Mouse (Mus musculus): ENCODE measurements around the gene Pgp. TPM values are rescaled to one million over a fixed set of nuclear protein-coding genes. Genes with fewer than 3 reads are reported as not detected.
A peak's percentile ranks its signal among the peaks of the same experiment; 100 is the strongest.
"Not testable (repeated sequence)": the region's sequence is repeated elsewhere in the genome, so short reads cannot be mapped to it uniquely, and the experiment has no call there.

The Pgp gene
- 100 and 123 TPM in 2 replicates for polyA plus RNA-seq (2012; rRNA removed)

DNA sequence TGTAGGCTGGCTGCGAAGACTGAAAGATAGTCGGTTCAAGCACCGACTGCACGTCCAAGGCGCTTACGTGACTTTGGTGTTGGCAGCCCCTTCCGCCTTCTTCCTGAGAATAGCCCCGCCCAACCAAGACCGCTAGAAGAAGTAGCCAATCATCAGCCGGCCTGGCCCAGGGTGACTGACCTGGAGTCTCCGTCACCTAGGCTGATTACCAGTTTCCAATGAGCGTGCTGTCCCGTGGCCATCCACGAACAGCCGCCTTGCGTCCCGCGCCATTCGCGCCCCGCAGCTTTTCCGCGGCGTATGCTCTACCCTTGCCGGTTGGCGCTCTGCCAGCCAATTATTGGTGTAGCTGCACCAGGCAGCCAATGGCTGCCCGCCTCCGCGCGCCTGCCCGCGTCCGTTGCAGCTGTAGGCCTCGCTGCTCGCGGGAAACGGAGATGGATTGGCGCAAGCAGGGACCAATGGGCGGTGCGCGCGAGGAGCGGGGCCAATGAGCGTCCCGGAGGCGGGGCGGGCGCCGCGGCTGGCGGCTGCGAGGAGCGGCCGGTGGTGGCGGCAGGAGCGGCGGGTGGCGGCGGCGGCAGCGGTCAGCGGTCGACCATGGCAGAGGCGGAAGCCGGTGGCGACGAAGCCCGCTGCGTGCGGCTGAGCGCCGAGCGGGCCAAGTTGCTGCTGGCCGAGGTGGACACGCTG lies at the start of gene Pgp, which contains the start of gene E4f1:
TSS of gene Pgp (plus strand) at position 483 of the 693 bp plus-strand sequence.
TSS of gene E4f1 (minus strand) at position 404 of the 693 bp plus-strand sequence.
- no peak for DNase-seq (ENCODE audit: low read depth)

GRCm38 (mm10) chr17:24423114-24423513 lies 47.1 kb upstream of the Pgp start:
- no peak for DNase-seq (ENCODE audit: low read depth)

GRCm38 (mm10) chr17:24424489-24424888 lies 45.7 kb upstream of the Pgp start:
- no peak for DNase-seq (ENCODE audit: low read depth)

- not testable (repeated sequence) for DNase-seq (ENCODE audit: low read depth)
These were observed 44.9 kb upstream of the Pgp start for GRCm38 (mm10) chr17:24425326-24425725.

- DNase-seq (ENCODE audit: low read depth): no peak
These were observed 44.3 kb upstream of the Pgp start for GRCm38 (mm10) chr17:24425905-24426304.

DNA sequence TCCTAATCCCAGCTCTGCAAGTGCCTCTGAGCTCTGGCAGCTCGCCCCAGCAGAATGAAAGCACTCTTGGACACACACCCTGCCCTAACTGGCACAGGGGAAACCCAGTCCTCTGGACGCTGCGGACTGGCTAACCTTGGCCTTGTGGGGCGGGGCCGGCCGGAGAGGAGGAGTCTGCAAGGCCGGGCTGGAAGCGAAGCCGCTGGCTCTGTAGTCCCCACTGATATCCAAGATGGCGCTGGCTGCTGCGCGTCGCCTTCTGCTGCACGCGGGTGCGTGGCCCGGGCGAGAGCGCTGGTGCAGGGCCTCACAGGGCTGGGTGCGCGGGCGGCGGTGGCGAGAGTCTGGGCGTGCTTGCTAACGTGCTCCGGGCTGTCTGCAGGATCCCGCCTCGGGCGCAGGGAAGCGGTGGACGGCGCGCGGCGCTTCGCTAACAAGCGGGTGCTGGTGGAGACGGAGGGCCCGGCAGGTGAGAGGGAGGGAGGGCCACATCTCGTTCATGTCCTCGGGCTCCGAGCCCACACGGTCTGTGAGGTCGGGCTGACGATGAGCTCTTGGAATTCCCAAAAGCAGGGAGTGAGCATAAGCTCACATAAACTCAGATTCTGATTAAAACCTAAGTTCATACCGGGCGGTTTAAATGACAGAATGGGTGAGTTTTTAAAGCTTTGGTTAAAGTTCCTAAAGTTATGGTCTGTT lies 43.6 kb upstream of the Pgp start, which contains the start of gene Eci1:
TSS of gene Eci1 (plus strand) at position 171 of the 699 bp plus-strand sequence.
- no peak for DNase-seq (ENCODE audit: low read depth)

GRCm38 (mm10) chr17:24427170-24427557 lies 43.0 kb upstream of the Pgp start:
- no peak for DNase-seq (ENCODE audit: low read depth)

DNA sequence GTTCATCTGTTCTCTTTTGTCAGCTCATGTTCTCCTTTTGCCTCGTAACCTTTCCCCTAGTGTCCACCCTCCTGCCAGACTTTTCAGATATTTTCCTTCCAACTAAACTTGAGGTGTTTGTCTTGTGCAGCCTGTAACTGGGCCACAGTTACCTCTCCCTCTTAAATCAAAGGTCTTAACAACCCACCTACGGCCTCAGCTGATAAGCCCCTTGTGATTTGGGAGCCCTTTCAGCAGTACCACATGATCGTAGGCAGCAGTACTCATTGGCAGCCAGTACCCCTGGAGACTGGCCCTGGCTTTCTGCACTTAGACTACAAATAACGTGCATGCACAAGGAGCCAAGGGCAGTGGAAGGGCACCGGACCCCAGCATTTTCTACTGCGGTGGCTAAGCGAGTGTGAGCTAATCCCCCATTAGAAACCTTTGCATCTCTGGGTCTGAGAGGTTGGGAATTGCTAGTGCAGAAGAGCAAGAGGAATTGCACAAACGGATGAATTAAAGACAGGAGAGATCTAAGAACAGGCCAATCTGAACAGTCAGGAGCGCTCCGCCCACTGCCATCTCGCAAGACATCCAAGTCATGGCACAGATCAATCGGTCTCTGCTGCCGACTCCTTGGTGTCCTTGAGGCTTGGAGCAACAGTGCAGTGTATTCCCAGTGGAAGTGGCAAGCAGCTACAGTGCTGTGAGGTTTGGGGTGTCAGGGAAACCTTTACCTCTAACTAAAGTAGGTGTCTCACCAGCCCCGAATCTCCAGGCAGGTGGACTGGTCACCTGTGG lies 40.8 kb upstream of the Pgp start:
- DNase-seq (ENCODE audit: low read depth): no peak

DNA sequence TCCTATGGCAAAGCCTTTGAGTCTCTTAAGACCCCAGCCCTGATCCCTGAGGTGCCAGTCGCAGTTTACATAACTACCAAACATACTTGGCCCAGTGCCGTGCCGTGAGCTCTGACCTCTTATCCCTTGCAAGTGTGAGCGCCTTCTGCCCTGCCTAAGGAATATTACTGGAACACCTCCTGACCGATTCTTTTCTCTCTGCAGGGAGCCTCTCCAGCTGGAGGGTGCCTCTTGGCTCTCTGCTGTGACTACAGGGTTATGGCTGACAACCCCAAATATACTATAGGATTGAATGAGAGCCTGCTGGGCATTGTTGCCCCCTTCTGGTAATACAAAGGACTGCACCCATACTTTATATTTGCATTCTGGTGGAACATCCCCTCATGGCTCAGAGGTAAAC lies 33.2 kb upstream of the Pgp start:
- DNase-seq (ENCODE audit: low read depth): no peak

DNA sequence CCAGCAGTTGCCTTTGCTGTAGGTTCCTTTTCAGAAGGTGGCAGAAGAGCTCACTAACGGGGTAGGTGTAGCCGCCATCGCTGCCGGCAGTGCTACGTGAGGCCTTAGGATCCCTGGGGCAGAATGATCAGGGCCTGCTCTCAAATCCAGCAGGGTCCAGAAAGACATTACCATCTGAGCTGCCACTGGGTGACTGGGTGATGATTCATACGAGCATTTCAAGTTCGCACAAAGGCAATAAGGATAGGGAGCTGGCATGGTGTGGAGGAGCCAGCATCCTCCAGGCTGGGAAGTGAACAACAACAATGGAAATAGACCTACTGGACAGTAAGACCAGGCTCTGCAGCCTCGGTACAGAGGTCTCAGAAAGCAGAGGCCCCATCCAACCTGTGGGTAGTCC lies 29.8 kb upstream of the Pgp start:
- no peak for DNase-seq (ENCODE audit: low read depth)

DNA sequence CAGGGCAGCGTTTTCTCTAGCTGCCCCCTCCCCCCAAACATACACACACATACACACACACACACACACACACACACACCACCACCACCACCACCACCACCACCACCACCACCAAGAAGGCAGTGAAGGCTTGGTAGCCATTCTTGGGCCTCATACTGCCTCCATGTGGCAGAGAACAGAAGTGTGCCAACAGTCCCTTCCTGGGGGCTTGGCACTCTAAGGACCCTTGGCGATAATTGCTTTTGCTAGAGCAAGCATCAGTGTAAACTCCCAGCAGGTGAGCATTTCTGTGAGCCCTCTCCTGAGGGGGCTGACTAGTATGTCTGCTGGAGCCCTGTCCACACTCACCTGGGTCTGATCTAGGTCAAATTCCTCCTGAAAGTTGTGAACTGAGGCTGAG lies 29.0 kb upstream of the Pgp start:
- no peak for DNase-seq (ENCODE audit: low read depth)

DNA sequence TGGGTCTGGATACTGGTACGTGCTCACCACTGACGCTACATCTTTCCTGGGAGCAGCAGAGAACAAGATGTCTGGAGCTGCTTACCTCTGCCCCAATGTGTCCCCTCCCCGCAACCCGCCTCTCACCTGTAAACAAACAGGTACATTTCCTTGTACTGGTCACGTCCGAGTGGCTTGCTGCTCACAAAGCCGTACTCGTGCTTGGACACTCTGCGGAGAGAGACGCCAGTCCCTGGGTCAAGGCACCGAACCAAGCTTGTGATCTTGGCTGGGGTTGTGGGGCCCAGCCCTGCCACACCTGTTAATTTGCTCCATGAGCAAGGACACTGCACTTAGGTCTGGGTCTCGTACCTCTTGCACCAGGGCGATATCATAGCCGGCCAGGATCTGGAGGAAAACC lies 28.1 kb upstream of the Pgp start:
- no peak for DNase-seq (ENCODE audit: low read depth)

GRCm38 (mm10) chr17:24442632-24443155 lies 27.5 kb upstream of the Pgp start, which contains the start of gene Dnase1l2:
Dnase1l2 (minus strand) TSS chr17:24443105.
- peak; percentile 66 for DNase-seq (ENCODE audit: low read depth)

DNA sequence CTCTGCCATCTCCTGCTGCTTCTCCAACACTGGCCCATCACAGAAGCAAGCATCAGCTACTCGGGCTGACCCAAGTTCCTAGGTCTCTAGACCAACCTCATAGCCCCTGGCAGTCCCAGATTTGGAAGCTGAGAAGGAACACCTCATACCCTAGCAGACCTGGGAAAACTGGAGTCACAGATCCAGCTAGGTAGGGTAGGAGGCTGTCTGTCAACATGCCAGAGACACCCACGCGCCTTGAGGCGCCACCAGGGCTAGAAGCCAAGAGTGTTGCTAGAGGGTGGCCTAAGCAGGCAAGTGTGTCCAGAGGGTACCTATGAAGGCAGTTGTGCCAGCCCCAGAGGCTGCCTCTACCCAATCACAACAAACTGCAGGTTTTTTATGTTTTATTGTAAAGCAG lies 26.8 kb upstream of the Pgp start:
- peak; percentile 91 for DNase-seq (ENCODE audit: low read depth)

- no peak for DNase-seq (ENCODE audit: low read depth)
These were observed 23.6 kb upstream of the Pgp start for GRCm38 (mm10) chr17:24446590-24446989.

DNA sequence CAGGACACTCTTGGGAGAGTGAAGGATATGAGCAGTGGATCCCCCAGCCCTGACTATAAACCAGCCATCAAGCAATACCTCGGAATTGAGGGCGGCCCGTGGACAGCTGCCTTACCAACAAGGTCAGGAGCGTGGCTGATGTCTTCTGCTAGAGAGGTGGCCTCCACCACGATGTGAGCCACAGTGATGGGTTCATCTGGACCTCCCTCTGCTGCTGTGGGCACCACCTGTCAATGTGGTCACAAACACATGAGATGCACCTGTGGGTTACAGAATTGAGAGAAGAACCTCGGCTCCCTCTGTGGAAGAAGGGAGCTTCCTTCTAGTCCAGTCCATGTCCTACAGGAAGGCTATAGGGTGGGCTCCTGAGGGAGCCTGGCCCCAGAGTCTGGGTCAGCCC lies 20.7 kb upstream of the Pgp start:
- DNase-seq (ENCODE audit: low read depth): no peak

- DNase-seq (ENCODE audit: low read depth): no peak
These were observed 19.0 kb upstream of the Pgp start for GRCm38 (mm10) chr17:24451220-24451619.

DNA sequence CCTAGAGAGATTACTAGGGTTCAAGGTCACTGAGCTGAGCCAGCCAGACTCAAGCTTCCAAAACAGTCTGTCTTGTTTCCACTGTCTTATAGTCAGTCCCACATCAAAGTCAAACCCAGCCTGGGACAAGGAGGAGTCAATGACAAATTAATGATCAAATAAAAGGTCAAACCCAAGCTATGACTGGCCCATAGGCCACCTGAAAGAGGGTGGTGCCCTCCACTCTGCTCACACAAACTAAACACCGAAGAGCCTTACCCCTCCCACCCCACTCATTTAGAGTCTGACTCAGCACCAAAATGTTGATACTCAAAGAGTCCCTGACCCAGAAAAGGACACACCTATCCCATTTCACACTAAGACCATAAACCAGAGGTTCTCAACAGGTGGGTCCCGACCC lies 16.8 kb upstream of the Pgp start:
- no peak for DNase-seq (ENCODE audit: low read depth)

GRCm38 (mm10) chr17:24454218-24454755 lies 15.9 kb upstream of the Pgp start:
- DNase-seq (ENCODE audit: low read depth): no peak

- no peak for DNase-seq (ENCODE audit: low read depth)
These were observed 15.3 kb upstream of the Pgp start for GRCm38 (mm10) chr17:24454756-24455522.

Measured in gonadal fat pad, adult 2 months (tissue).